8 mouse cellular contexts compared by ENCODE assay signal in the genomic region with DNA sequence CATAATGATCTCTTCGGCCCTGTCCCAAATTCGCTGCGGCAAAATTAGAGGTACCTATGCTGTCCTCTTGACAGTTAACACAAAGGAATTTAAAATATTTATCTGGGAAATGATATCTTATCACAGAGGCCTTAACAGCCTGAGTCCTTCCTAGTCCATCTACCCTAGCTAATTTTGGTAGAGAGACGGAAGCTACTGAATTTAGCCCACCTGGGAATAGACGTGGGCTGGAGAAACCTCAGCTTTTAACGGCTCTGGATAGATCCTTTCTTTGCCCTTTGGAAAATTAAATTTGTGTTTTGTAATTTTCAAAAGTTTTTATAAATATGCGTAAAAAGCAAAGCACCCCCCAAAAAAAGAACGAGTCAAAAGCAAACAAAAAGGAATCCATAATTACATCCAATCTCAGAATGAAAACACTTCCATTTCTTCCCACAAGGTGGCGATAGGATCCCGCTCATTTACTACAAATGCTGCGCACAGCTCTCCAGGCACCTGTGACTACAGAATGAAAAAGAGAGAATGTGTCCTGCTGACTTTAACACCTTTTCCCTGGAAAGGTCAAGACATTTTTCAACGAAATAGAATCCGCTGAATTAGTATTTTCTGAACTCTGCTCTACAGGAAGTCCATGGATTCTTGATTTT. TPM values are rescaled to one million over a fixed set of nuclear protein-coding genes. Genes with fewer than 3 reads are reported as not detected.
DNase-seq lines count a peak whose midpoint lies in the region; ATAC-seq lines count a peak whose summit lies in the region.

No protein-coding gene starts in this region.

- H3K4me3 ChIP-seq in liver, embryonic 12.5 days = no peak overlapping the region
- no peak overlapping the region for H3K4me3 ChIP-seq in midbrain, embryonic 15.5 days

- no peaks in the 10 kb centered on the region for H3K36me3 ChIP-seq in liver, embryonic 12.5 days
- no peaks in the 10 kb centered on the region for H3K36me3 ChIP-seq in midbrain, embryonic 15.5 days (replicated peaks)
- no peaks in the 10 kb centered on the region for H3K36me3 ChIP-seq in splenic B cell, adult 2 months (ENCODE audit: control insufficient read depth, insufficient read depth, low read length, poor library complexity, severe bottlenecking)

- no peaks in the 10 kb centered on the region for H3K4me1 ChIP-seq in liver, embryonic 12.5 days
- H3K4me1 ChIP-seq in midbrain, embryonic 15.5 days = no peaks in the 10 kb centered on the region

- DNase-seq in liver = peak; percentile 24
- DNase-seq in adrenal gland, adult 2 months = peak; percentile 35
- peak; percentile 74 for DNase-seq in embryo, embryonic 11 days
- peak; percentile 52 to 73 for DNase-seq in heart, postnatal 14 days
- peak; percentile 59 to 68 for DNase-seq in left cerebral cortex, adult 18-20 months (ENCODE audit: low spot score in 2 of 2)
- peak; percentile 80 for DNase-seq in splenic B cell, adult 2 months (ENCODE audit: low read depth, low spot score)

- no peak overlapping the region for H3K4me2 ChIP-seq in liver, embryonic 12.5 days
- H3K4me2 ChIP-seq in midbrain, embryonic 15.5 days = no peak overlapping the region; the same call in 1 of the 2 replicates

- no peaks in the 10 kb centered on the region for H3K9me3 ChIP-seq in liver, embryonic 12.5 days (replicated peaks)
- no peaks in the 10 kb centered on the region for H3K9me3 ChIP-seq in midbrain, embryonic 15.5 days

- intact Hi-C loops in heart, postnatal 14 days (cut with DNase I) = loop anchor here (1.0 to 5.0 kb wide), 6 partner anchors 62 to 541 kb away; a partner anchor contains a TSS

- H3K27me3 ChIP-seq in liver, embryonic 12.5 days (replicated peaks) = no peaks in the 10 kb centered on the region
- H3K27me3 ChIP-seq in midbrain, embryonic 15.5 days (replicated peaks) = no peaks in the 10 kb centered on the region
- no peaks in the 10 kb centered on the region for H3K27me3 ChIP-seq in splenic B cell, adult 2 months (ENCODE audit: control insufficient read depth, insufficient read depth, low read length, poor library complexity, severe bottlenecking)

- no peak overlapping the region for H3K27ac ChIP-seq in liver, embryonic 12.5 days
- H3K27ac ChIP-seq in midbrain, embryonic 15.5 days = no peak overlapping the region

- ATAC-seq in liver, embryonic 12.5 days = no peak
- peak; percentile 81 for ATAC-seq in midbrain, embryonic 15.5 days (replicated peaks)

- 37% methylated on average over 13 of the region's 13 CpGs for WGBS in liver, embryonic 12.5 days (ENCODE audit: insufficient replicate concordance)
- 38% methylated on average over 13 of the region's 13 CpGs for WGBS in midbrain, embryonic 15.5 days

- no peak overlapping the region for H3K9ac ChIP-seq in liver, embryonic 12.5 days
- H3K9ac ChIP-seq in midbrain, embryonic 15.5 days = no peak overlapping the region

RNA-seq across cellular contexts. Expression of a gene that starts 37.4 kb away (rescaled TPM):
- polyA plus RNA-seq in liver, embryonic 12.5 days (2016; fragmentation: Nextera tagmentation; extraction: Ambion mirVana) = 0.06 TPM in 1 of 2 replicates, not detected in the other
- under 1 TPM; 0.14 to 0.31 TPM for total RNA-seq in adrenal gland, adult 2 months (2021)
- polyA plus RNA-seq in adrenal gland, adult 2 months (2012; rRNA removed) = 0.03 TPM in 2 replicates
- 1 to 10 TPM; 7.4 TPM for total RNA-seq in heart, postnatal 14 days (2021)
- under 1 TPM; 0.45 to 0.65 TPM for total RNA-seq in left cerebral cortex, adult 18-20 months (2021)
- 0.68 and 1.1 TPM in 2 replicates for polyA plus RNA-seq in midbrain, embryonic 15.5 days (2015; fragmentation: Nextera tagmentation; extraction: Ambion mirVana)

Comparison
In these comparisons a context has a peak if more than half of its experiments do, and no peak if none do; other contexts are left out.
1. DNase-seq: peak in every context shown above with its lines; median percentile 80 in splenic B cell, adult 2 months; 74 in embryo, embryonic 11 days; 64 in left cerebral cortex, adult 18-20 months; 62 in heart, postnatal 14 days; 35 in adrenal gland, adult 2 months; 24 in liver.
2. RNA of a gene that starts 37.4 kb away (total RNA-seq): 7.4 TPM in heart, postnatal 14 days; 0.45 to 0.65 TPM in left cerebral cortex, adult 18-20 months and 0.14 to 0.31 TPM in adrenal gland, adult 2 months; every median in the first group is over 4 times any median in the second.